Mouse (Mus musculus): ENCODE results near the gene Gm10203.
"Not testable (repeated sequence)": the region's sequence is repeated elsewhere in the genome, so short reads cannot be mapped to it uniquely, and the experiment has no call there.

Gene Gm10203

DNA sequence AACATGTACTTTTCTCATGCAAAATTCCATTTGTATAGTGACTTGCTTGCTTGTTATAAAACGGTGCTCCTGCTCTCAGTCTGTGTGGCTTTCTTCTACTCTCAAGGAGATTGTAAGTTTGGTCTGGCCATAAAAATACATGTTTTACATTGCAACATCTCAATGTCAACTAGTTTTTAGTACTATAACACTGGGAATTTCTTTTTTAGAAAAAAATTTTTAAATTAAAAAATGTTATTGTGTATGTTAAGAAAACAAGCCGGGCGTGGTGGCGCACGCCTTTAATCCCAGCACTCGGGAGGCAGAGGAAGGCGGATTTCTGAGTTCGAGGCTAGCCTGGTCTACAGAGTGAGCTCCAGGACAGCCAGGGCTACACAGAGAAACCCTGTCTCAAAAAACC is at the start of gene Gm10203:
TSS of gene Gm10203 (plus strand) at position 301 of the 400 bp plus-strand sequence.
- DNase-seq: not testable (repeated sequence)

- no peak for DNase-seq
These were observed 37.6 kb upstream of the Gm10203 start for GRCm38 (mm10) chr6:149092406-149092805.

GRCm38 (mm10) chr6:149093465-149093864 is 36.5 kb upstream of the Gm10203 start:
- DNase-seq: peak; percentile 23 to 54

DNA sequence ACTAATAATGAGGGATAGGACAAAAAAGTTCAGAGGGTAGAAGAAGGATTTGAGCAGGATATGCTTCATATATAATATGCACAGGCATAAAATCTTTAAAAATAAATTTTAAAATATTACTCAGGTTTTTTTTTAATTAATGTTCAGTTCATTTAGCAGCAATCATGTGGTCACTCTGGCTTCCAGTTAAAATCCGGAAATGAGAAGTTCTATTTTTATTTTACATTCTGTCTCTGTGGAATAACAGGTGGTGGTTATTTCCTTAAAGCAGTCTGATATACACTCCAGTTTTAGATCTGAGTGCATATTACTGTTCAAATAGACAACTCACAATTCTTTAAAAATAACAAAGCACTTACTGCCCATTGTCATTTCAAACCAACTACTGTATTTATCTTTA is 35.4 kb upstream of the Gm10203 start:
- no peak for DNase-seq

DNA sequence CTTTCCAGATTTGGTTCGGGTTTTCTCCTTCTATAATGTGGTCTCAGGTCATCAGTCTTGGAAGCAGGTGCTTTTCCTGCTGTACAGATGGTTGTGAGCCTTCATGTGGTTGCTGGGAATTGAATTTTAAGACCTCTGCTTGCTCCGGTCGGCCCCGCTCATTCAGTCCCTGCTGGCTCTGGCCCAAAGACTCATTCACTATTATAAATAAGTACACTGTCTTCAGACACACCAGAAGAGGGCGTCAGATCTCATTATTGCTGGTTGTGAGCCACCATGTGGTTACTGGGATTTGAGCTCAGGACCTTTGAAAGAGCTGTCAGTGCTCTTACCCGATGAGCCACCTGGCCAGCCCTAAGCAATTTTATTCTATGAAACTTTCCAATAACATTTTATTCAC is 34.6 kb upstream of the Gm10203 start:
- DNase-seq: no peak

GRCm38 (mm10) chr6:149096233-149096632 is 33.7 kb upstream of the Gm10203 start:
- DNase-seq: peak in 1 of 2 experiments; percentile 32

- no peak for DNase-seq
These were observed 32.7 kb upstream of the Gm10203 start for GRCm38 (mm10) chr6:149097276-149097675.

- no peak for DNase-seq
These were observed 31.0 kb upstream of the Gm10203 start for GRCm38 (mm10) chr6:149098993-149099392.

DNA sequence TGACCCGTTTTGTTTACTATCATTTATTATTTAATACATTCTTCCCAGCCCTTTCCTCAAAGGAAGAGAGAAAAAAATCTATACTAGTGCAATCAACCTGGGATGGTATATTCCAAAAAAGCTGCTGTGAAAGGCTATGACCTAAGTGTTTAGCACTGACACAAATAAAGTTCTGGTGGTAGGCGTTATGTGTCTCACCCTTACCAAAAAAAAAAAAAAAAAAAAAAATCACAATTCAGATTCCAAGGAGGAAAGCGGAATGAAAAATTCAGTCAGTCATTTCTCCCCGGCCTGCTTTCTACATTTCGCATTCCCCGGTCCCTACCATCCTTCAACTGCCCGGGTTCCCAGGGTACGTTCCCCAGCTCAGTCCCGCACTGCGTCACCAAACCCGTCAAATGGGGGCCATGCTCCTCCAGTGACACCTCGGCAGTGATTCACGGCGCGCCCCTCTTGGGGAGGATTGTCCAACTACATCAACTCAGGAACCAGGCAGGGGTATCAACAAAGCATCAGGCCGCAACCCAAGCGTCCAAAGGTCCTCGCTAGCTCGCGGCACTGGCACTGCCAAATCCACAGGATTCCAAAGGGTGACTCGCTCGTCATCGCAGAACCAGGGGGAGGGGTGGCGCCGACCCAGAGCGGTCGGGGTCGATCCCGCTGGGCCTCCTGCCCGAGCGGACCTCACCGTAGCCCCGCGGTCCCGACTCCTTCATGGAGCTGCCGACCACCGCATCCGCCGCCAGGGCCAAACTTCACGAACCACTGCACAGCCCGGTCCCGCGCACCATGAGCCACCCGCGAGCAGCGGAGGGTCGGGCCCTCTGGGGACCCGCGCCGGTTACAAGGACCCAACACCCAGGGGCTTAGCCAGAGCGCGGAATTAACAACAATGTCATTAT is 29.5 kb upstream of the Gm10203 start:
- DNase-seq: peak; percentile 84 to 85

GRCm38 (mm10) chr6:149101076-149101942 is 28.7 kb upstream of the Gm10203 start, which contains the start of gene Dennd5b:
Dennd5b (minus strand) TSS chr6:149101680.
- peak; percentile 67 to 80 for DNase-seq

DNA sequence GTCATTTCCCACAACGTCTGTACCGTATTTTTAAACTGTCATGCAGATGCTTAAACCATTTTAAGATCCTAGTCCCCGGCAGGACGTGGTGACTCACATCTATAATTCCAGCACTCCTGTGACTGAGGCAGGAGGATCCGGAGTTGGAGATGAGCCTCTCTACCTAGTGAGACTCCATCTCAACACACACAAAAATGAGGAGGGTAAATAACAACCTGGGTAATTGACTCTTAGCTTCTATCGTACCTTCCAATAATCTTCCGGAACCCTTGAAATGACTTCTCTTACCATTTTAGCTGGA is 28.1 kb upstream of the Gm10203 start:
- DNase-seq: no peak

GRCm38 (mm10) chr6:149103451-149103850 is 26.5 kb upstream of the Gm10203 start:
- DNase-seq: no peak

DNA sequence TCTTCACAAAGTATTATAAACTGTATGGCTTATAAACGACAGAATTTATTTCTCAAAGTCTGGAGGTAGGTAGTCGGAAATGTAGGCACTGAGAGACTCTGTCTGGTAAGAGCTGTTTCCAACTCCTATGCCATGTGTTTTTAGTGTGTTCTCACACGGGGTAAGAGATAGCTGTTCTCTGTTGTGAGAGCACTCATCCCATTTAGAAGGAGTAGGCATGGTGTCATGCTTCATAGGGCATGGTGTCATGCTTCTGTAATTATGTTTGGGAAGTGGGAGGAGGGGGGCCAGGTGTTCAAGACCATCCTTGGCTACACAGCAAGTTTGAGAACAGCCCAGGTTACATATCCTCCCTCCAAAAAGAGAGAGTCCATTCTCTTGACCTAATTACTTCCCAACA is 22.4 kb upstream of the Gm10203 start:
- no peak for DNase-seq

GRCm38 (mm10) chr6:149108909-149109308 is 21.1 kb upstream of the Gm10203 start:
- no peak for DNase-seq

DNA sequence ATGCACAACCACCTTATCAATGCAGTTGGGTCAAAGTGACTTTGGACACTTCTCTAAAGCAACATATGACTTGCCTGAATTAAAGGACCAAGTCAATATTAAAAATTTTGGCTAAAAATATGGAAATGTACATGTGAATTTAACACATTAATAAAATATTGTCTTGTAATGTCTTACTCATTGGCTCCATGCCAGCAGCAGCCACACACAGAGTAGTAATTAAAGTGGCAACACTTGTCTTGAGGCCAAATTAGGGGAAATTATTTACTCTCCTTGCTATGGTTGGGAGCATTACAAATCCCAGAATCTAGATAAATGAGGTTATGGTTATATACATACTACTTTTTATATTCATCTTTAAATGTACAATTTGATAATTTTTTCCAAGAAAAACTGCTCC is 13.0 kb upstream of the Gm10203 start:
- DNase-seq: peak in 1 of 2 experiments; percentile 30

DNA sequence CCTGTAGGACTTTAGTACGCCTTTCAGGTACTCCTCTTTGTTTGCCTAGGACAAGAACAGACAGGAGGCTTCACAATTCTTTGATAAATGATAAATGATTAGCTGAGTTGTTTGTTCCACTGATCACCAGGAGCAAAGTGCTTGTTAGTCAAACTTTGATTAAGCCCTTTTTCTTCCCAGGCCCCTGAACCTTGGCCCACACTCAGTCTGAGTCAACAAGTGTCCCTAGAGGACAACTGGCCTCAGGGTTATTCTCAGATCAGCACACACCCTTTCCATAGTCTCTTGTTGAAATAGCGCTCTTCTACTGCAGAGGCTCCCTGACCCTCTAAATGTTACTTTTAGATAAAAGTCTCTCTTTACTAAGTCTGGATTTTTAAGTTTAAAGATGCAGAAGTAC is 11.0 kb upstream of the Gm10203 start:
- DNase-seq: peak; percentile 67 to 78

- DNase-seq: peak; percentile 64 to 66
These were observed 10.1 kb upstream of the Gm10203 start for GRCm38 (mm10) chr6:149119853-149120252.

GRCm38 (mm10) chr6:149123042-149123441 is 6.9 kb upstream of the Gm10203 start:
- DNase-seq: no peak

- peak; percentile 38 to 69 for DNase-seq
These were observed 3.3 kb upstream of the Gm10203 start for GRCm38 (mm10) chr6:149126675-149127074.

- DNase-seq: no peak
These were observed 1.1 kb downstream of the Gm10203 start for GRCm38 (mm10) chr6:149131111-149131510.

DNA sequence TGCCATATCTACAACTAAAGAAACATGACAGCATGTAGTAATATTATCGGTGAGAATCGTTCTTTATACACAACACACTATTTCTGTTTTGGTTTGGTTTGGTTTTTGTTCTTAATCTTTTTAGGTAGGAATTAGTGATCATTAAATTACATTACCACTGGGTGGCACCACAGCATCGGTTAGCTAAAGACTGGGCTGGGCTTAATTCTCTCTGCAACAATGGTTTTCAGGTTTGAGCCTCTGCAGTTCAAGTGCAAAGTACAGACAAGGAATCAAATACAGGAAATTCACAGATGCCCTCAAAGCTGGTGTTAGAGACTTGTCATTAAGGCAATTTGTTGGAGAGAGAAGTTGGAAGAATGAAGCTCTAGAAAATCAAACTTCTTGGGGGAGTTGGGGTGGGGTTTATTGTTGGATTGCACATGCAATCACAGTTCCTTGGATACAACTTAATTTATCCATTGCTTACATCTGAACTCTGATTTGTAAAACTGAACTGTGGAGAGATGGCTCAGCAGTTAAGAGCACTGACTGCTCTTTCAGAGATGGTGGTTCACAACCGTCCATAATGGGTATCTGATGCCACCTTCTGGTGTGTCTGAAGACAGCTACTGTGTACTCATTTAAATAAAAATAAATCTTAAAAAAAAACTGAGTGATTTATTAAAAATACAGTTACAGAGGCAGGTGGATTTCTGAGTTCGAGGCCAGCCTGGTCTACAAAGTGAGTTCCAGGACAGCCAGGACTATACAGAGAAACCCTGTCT is 2.5 kb downstream of the Gm10203 start:
- peak; percentile 38 to 48 for DNase-seq

GRCm38 (mm10) chr6:149134391-149135150 is 4.6 kb downstream of the Gm10203 start:
- DNase-seq: no peak
